Mouse (Mus musculus): ENCODE measurements at regions not wholly inside any gene's neighbourhood (a gene's known extent, or its start where the extent isn't known, plus 50 kb on each side); places are given as distances from the start of the nearest gene placed in this dataset.

GRCm38 (mm10) chr6:127381148-127381888, 65.3 kb upstream of the Parp11 start:
- no peak for DNase-seq (ENCODE audit: low spot score in 2 of 2)

GRCm38 (mm10) chr6:127391258-127392011, 55.2 kb upstream of the Parp11 start:
- no peak for DNase-seq (ENCODE audit: low spot score in 2 of 2)

- no peak for DNase-seq (ENCODE audit: low spot score in 2 of 2)
These were observed 54.4 kb upstream of the Parp11 start for GRCm38 (mm10) chr6:127392012-127392798.

GRCm38 (mm10) chr6:127392799-127393172, 53.9 kb upstream of the Parp11 start:
- no peak for DNase-seq (ENCODE audit: low spot score in 2 of 2)

GRCm38 (mm10) chr6:127393907-127394600, 52.6 kb upstream of the Parp11 start:
- DNase-seq (ENCODE audit: low spot score in 2 of 2) = no peak

Measured in right cerebral cortex, postnatal 10 days (tissue).